Mouse (Mus musculus): ENCODE measurements around the gene Timp3. TPM values are rescaled to one million over a fixed set of nuclear protein-coding genes. Genes with fewer than 3 reads are reported as not detected.
"Not testable (repeated sequence)": the region's sequence is repeated elsewhere in the genome, so short reads cannot be mapped to it uniquely, and the experiment has no call there.

Timp3 gene
- polyA plus RNA-seq, 1 experiment from 2014 or later = 91.0 TPM

DNA sequence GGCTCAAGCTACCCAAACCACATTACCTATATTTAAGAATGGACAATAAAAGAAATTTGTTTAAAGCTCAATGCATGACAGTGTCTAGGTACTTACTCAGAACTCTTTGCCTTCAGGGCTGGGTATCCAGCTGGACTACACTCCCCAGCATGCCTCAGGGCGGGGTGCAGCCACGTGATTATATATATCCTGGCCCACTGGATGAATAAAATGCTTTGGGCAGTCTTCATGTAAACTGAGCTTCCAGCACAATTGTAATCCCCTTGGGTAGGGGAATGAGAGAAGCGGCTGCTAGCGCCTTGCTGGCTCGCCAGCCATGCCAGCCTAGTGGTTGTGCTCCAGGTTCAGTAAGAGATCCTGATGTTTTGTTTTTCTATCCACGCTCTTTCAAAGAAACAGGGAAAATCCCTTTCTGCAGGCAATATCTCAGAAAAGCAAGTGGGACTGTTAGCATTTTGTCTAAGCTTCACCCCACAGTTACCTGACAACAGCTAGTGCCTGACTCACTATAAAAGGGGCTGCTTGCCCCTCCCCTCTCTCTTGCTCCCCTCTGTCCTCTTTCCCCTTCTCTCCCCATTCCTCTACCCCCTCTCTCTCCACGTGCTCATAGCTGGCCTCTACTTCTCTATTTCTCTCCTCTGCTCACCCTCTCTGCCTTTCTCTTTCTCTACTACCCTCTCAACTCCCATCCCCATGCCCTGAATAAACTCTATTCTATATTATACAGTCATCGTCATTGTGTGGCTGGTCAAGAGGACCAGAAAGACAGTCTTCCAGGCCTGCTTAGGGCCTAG lies 76.4 kb downstream of the Timp3 start:
- Histone ChIP-seq H3K4me3 (ENCODE audit: control insufficient read depth in 1 of 2, insufficient read depth in 1 of 2, low read depth in 1 of 2, low read length in 2 of 2) (no peak overlapping the region), H3K4me1 (ENCODE audit: control insufficient read depth in 2 of 2, insufficient read depth in 2 of 2, low read length in 2 of 2) (peaks cover 12 to 14% of the 10 kb centered on the region in 2 experiments), H3K27me3 (ENCODE audit: control insufficient read depth, insufficient read depth, low read length) (no peaks in the 10 kb centered on the region), H3K9me3 (ENCODE audit: control insufficient read depth, low read length) (no peaks in the 10 kb centered on the region), H3K36me3 (ENCODE audit: control insufficient read depth, insufficient read depth, low read length) (no peaks in the 10 kb centered on the region), H3K27ac (replicated peaks in 1 of 2; ENCODE audit: control insufficient read depth in 1 of 2, insufficient read depth in 1 of 2, low read depth in 2 of 2, low read length in 2 of 2) (no peak overlapping the region), H3K9ac (ENCODE audit: low read length) (no peak overlapping the region), H3K4me2 (ENCODE audit: low read length) (no peak overlapping the region)
- WGBS = 81% methylated on average over 8 of the region's 8 CpGs
- ATAC-seq (ENCODE audit: insufficient number of reproducible peaks, insufficient read depth, low FRiP score, low read depth) = no peak

- not testable (repeated sequence) for H3K4me2 ChIP-seq (ENCODE audit: low read length); H3K27me3 ChIP-seq (ENCODE audit: control insufficient read depth, insufficient read depth, low read length); H3K9me3 ChIP-seq (ENCODE audit: control insufficient read depth, low read length); H3K27ac ChIP-seq (replicated peaks in 1 of 2; ENCODE audit: control insufficient read depth in 1 of 2, insufficient read depth in 1 of 2, low read depth in 2 of 2, low read length in 2 of 2); H3K4me3 ChIP-seq (ENCODE audit: control insufficient read depth in 1 of 2, insufficient read depth in 1 of 2, low read depth in 1 of 2, low read length in 2 of 2); H3K9ac ChIP-seq (ENCODE audit: low read length); ATAC-seq (ENCODE audit: insufficient number of reproducible peaks, insufficient read depth, low FRiP score, low read depth); H3K36me3 ChIP-seq (ENCODE audit: control insufficient read depth, insufficient read depth, low read length)
- 72% methylated on average over 2 of the region's 2 CpGs for WGBS
- H3K4me1 ChIP-seq (ENCODE audit: control insufficient read depth in 2 of 2, insufficient read depth in 2 of 2, low read length in 2 of 2) = peaks cover 7 to 12% of the 10 kb centered on the region in 2 experiments; a peak in 2 of 4 replicates
Measured at GRCm38 (mm10) chr10:86378803-86379202, 78.6 kb downstream of the Timp3 start.

GRCm38 (mm10) chr10:86380626-86381025 lies 80.5 kb downstream of the Timp3 start:
- Histone ChIP-seq H3K36me3 (ENCODE audit: control insufficient read depth, insufficient read depth, low read length) (no peaks in the 10 kb centered on the region), H3K27me3 (ENCODE audit: control insufficient read depth, insufficient read depth, low read length) (no peaks in the 10 kb centered on the region), H3K4me1 (ENCODE audit: control insufficient read depth in 2 of 2, insufficient read depth in 2 of 2, low read length in 2 of 2) (peaks cover 5 to 12% of the 10 kb centered on the region in 2 experiments; a peak in 3 of 4 replicates), H3K9ac (ENCODE audit: low read length) (no peak overlapping the region), H3K4me3 (ENCODE audit: control insufficient read depth in 1 of 2, insufficient read depth in 1 of 2, low read depth in 1 of 2, low read length in 2 of 2) (no peak overlapping the region), H3K4me2 (ENCODE audit: low read length) (no peak overlapping the region), H3K9me3 (ENCODE audit: control insufficient read depth, low read length) (no peaks in the 10 kb centered on the region), H3K27ac (replicated peaks in 1 of 2; ENCODE audit: control insufficient read depth in 1 of 2, insufficient read depth in 1 of 2, low read depth in 2 of 2, low read length in 2 of 2) (no peak overlapping the region)
- WGBS = 28% methylated on average over 2 of the region's 2 CpGs
- no peak for ATAC-seq (ENCODE audit: insufficient number of reproducible peaks, insufficient read depth, low FRiP score, low read depth)

DNA sequence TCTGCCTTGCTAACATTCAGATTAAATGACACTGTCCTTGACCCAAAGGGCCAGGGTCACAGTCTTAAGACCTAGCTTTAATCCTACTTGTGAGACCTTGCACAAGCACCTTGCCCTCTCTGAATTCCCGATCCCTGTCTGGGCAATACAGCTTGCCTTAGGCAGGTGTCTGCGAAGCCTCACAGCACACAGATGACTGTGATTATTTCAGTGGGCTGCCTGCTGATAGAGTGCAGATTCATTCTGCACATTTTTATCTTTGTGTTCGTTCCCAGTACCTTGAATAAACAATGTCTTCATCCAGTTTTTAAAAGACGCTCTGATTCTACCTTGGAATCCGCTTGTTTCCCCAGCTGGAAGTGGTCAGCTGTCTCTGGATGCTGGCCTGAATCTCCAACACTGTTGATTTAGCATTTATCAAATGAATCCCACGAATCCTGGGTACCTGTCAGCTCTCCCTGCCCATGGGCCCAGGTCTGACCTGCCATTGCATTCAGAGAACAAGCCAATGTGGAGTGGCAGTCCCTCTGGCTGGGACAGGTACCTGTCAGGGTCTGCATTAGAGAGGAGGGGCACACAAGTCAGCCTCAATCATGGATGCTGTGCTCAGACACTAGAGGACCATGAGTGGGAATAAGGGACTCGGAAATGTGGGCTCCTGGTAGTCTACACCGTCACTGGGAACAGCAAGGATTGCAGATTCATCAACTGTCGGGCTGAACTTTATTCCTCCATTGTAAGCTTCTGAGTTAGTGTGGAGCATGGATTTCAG lies 81.2 kb downstream of the Timp3 start:
- ATAC-seq (ENCODE audit: insufficient number of reproducible peaks, insufficient read depth, low FRiP score, low read depth) = no peak
- Histone ChIP-seq H3K36me3 (ENCODE audit: control insufficient read depth, insufficient read depth, low read length) (no peaks in the 10 kb centered on the region), H3K27me3 (ENCODE audit: control insufficient read depth, insufficient read depth, low read length) (no peaks in the 10 kb centered on the region), H3K9me3 (ENCODE audit: control insufficient read depth, low read length) (no peaks in the 10 kb centered on the region), H3K4me3 (ENCODE audit: control insufficient read depth in 1 of 2, insufficient read depth in 1 of 2, low read depth in 1 of 2, low read length in 2 of 2) (no peak overlapping the region), H3K4me1 (ENCODE audit: control insufficient read depth in 2 of 2, insufficient read depth in 2 of 2, low read length in 2 of 2) (peaks cover 4 to 7% of the 10 kb centered on the region in 2 experiments; a peak in 3 of 4 replicates), H3K4me2 (ENCODE audit: low read length) (no peak overlapping the region), H3K27ac (replicated peaks in 1 of 2; ENCODE audit: control insufficient read depth in 1 of 2, insufficient read depth in 1 of 2, low read depth in 2 of 2, low read length in 2 of 2) (no peak overlapping the region), H3K9ac (ENCODE audit: low read length) (no peak overlapping the region)
- WGBS = 52% methylated on average over 9 of the region's 9 CpGs

DNA sequence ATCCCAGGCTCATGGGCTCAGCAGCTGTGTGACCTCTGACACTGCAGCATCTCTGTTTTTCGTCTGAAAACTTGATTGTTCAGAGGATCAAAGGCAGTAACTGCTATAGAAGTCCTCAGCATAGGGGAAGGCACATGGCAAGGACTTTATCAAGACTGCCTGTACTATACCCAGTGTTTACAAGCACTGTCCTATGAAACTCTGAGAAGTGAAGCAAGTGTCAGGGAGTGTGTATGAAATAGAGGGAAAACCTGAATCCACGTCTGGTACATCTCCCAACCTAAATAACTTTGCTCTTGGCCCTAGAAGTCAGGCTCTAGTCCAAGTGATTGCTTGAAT lies 81.7 kb downstream of the Timp3 start:
- Histone ChIP-seq H3K36me3 (ENCODE audit: control insufficient read depth, insufficient read depth, low read length) (no peaks in the 10 kb centered on the region), H3K9me3 (ENCODE audit: control insufficient read depth, low read length) (no peaks in the 10 kb centered on the region), H3K27ac (replicated peaks in 1 of 2; ENCODE audit: control insufficient read depth in 1 of 2, insufficient read depth in 1 of 2, low read depth in 2 of 2, low read length in 2 of 2) (no peak overlapping the region), H3K4me3 (ENCODE audit: control insufficient read depth in 1 of 2, insufficient read depth in 1 of 2, low read depth in 1 of 2, low read length in 2 of 2) (no peak overlapping the region), H3K9ac (ENCODE audit: low read length) (no peak overlapping the region), H3K4me1 (ENCODE audit: control insufficient read depth in 2 of 2, insufficient read depth in 2 of 2, low read length in 2 of 2) (peaks cover 6 to 9% of the 10 kb centered on the region in 2 experiments; a peak in 3 of 4 replicates), H3K27me3 (ENCODE audit: control insufficient read depth, insufficient read depth, low read length) (no peaks in the 10 kb centered on the region), H3K4me2 (ENCODE audit: low read length) (no peak overlapping the region)
- 40% methylated on average over 2 of the region's 2 CpGs for WGBS
- no peak for ATAC-seq (ENCODE audit: insufficient number of reproducible peaks, insufficient read depth, low FRiP score, low read depth)

DNA sequence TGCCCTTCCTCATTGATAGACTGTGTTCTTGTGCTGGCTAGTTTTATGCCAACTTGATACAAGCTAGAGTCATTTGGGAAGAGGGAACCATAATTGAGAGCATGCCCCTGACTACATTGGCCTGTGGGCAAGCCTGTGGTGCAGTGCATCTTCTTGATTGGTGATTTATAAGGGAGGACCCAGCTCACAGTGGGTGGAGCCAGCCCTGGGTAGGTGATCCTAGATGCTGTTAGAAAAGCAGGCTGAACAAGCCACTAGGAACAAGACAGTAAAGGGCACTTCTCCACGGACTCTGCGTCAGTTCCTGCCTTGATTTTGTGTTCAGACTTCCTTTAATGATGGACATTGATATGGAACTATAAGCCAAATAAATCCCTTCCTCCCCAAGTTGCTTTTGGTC lies 84.5 kb downstream of the Timp3 start:
- no peak overlapping the region for H3K27ac ChIP-seq (replicated peaks in 1 of 2; ENCODE audit: control insufficient read depth in 1 of 2, insufficient read depth in 1 of 2, low read depth in 2 of 2, low read length in 2 of 2)
- ATAC-seq (ENCODE audit: insufficient number of reproducible peaks, insufficient read depth, low FRiP score, low read depth) = no peak
- no peak overlapping the region for H3K4me2 ChIP-seq (ENCODE audit: low read length)
- no peaks in the 10 kb centered on the region for H3K9me3 ChIP-seq (ENCODE audit: control insufficient read depth, low read length)
- peaks cover 14 to 19% of the 10 kb centered on the region in 2 experiments for H3K4me1 ChIP-seq (ENCODE audit: control insufficient read depth in 2 of 2, insufficient read depth in 2 of 2, low read length in 2 of 2)
- no peaks in the 10 kb centered on the region for H3K36me3 ChIP-seq (ENCODE audit: control insufficient read depth, insufficient read depth, low read length)
- no peak overlapping the region for H3K9ac ChIP-seq (ENCODE audit: low read length)
- no peaks in the 10 kb centered on the region for H3K27me3 ChIP-seq (ENCODE audit: control insufficient read depth, insufficient read depth, low read length)
- WGBS = 94% methylated on average over 2 of the region's 2 CpGs
- H3K4me3 ChIP-seq (ENCODE audit: control insufficient read depth in 1 of 2, insufficient read depth in 1 of 2, low read depth in 1 of 2, low read length in 2 of 2) = no peak overlapping the region

- Histone ChIP-seq H3K36me3 (ENCODE audit: control insufficient read depth, insufficient read depth, low read length) (no peaks in the 10 kb centered on the region), H3K9ac (ENCODE audit: low read length) (no peak overlapping the region), H3K4me1 (ENCODE audit: control insufficient read depth in 2 of 2, insufficient read depth in 2 of 2, low read length in 2 of 2) (peaks cover 14 to 18% of the 10 kb centered on the region in 2 experiments), H3K27me3 (ENCODE audit: control insufficient read depth, insufficient read depth, low read length) (no peaks in the 10 kb centered on the region), H3K4me3 (ENCODE audit: control insufficient read depth in 1 of 2, insufficient read depth in 1 of 2, low read depth in 1 of 2, low read length in 2 of 2) (no peak overlapping the region), H3K27ac (replicated peaks in 1 of 2; ENCODE audit: control insufficient read depth in 1 of 2, insufficient read depth in 1 of 2, low read depth in 2 of 2, low read length in 2 of 2) (no peak overlapping the region), H3K4me2 (ENCODE audit: low read length) (no peak overlapping the region), H3K9me3 (ENCODE audit: control insufficient read depth, low read length) (no peaks in the 10 kb centered on the region)
- 84% methylated on average over 4 of the region's 4 CpGs for WGBS
- no peak for ATAC-seq (ENCODE audit: insufficient number of reproducible peaks, insufficient read depth, low FRiP score, low read depth)
Measured at GRCm38 (mm10) chr10:86385656-86386055, 85.5 kb downstream of the Timp3 start.

All from heart, embryonic 14.5 days (tissue).